Mouse (Mus musculus): ENCODE measurements around the gene Ren1. TPM values are rescaled to one million over a fixed set of nuclear protein-coding genes. Genes with fewer than 3 reads are reported as not detected.

Ren1 gene
- polyA plus RNA-seq, 1 experiment from 2014 or later: not detected

GRCm38 (mm10) chr1:133383157-133383783, 33.0 kb downstream of the Ren1 start:
- no peak for ATAC-seq (replicated peaks; ENCODE audit: insufficient number of reproducible peaks, low FRiP score, low TSS enrichment)
- Histone ChIP-seq H3K27me3 (ENCODE audit: control insufficient read depth, insufficient read depth, low read length) (no peaks in the 10 kb centered on the region), H3K4me3 (ENCODE audit: low read depth, low read length) (no peak overlapping the region), H3K36me3 (ENCODE audit: control insufficient read depth, insufficient read depth, low read length) (no peaks in the 10 kb centered on the region), H3K9ac (ENCODE audit: low read depth, low read length) (no peak overlapping the region), H3K4me2 (no peak overlapping the region), H3K4me1 (ENCODE audit: control insufficient read depth, insufficient read depth, low read length) (peaks cover 5% of the 10 kb centered on the region), H3K9me3 (replicated peaks; ENCODE audit: control insufficient read depth, low read length) (no peaks in the 10 kb centered on the region), H3K27ac (ENCODE audit: low read depth, low read length) (no peak overlapping the region)
- 89% methylated on average over 14 of the region's 14 CpGs for whole genome bisulfite sequencing (ENCODE audit: insufficient replicate concordance)

DNA sequence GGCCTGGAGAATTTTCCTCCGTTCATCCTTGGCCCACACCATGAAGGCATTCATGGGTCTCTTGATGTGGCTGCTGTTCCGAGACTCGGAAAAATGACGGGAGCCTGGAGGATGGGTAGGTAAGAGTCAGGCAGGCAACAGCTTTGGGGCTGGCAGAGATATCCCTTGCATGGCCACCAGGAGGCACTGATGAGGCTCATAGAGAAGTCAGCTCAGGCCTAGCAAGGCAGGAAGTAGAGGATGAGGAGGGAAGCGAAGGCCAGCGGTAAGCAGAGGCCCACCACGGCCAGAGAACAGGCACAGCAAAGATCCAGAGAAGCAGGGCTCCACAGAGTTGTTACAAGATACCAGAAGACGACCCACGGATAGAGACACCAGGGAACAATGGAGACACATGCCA, 35.2 kb downstream of the Ren1 start:
- peak overlapping the region; percentile 43 for H3K4me2 ChIP-seq
- peaks cover 5% of the 10 kb centered on the region for H3K4me1 ChIP-seq (ENCODE audit: control insufficient read depth, insufficient read depth, low read length)
- WGBS (ENCODE audit: insufficient replicate concordance): 24% methylated on average over 9 of the region's 9 CpGs
- ATAC-seq (replicated peaks; ENCODE audit: insufficient number of reproducible peaks, low FRiP score, low TSS enrichment): no peak
- no peaks in the 10 kb centered on the region for H3K9me3 ChIP-seq (replicated peaks; ENCODE audit: control insufficient read depth, low read length)
- H3K9ac ChIP-seq (ENCODE audit: low read depth, low read length): peak overlapping the region; percentile 52; the same call in 1 of the 2 replicates
- no peaks in the 10 kb centered on the region for H3K36me3 ChIP-seq (ENCODE audit: control insufficient read depth, insufficient read depth, low read length)
- no peak overlapping the region for H3K4me3 ChIP-seq (ENCODE audit: low read depth, low read length)
- H3K27me3 ChIP-seq (ENCODE audit: control insufficient read depth, insufficient read depth, low read length): no peaks in the 10 kb centered on the region
- H3K27ac ChIP-seq (ENCODE audit: low read depth, low read length): no peak overlapping the region

DNA sequence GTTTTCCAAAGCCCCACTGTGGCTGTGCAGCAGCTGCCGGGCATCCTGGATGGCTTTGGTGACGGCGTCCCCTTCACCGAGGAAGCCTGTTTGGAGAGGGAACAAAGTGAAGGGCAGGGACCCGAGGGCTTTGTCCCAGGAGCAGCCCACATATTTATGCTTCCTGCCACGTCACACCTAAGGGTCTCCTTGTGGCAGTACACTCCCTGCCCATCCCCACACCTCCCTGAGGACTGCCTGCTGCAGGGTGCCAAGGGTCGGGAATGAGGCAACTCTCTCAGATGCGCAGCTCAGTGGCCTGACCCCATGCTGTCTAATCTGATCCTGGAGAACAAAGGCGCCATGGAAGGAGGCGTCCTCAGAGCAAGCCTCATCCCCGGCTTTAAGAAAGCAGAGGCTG, 35.9 kb downstream of the Ren1 start:
- H3K9me3 ChIP-seq (replicated peaks; ENCODE audit: control insufficient read depth, low read length): no peaks in the 10 kb centered on the region
- no peak overlapping the region for H3K27ac ChIP-seq (ENCODE audit: low read depth, low read length)
- peak overlapping the region; percentile 52; the same call in 1 of the 2 replicates for H3K9ac ChIP-seq (ENCODE audit: low read depth, low read length)
- H3K4me3 ChIP-seq (ENCODE audit: low read depth, low read length): no peak overlapping the region
- peaks cover 5% of the 10 kb centered on the region for H3K4me1 ChIP-seq (ENCODE audit: control insufficient read depth, insufficient read depth, low read length)
- ATAC-seq (replicated peaks; ENCODE audit: insufficient number of reproducible peaks, low FRiP score, low TSS enrichment): no peak
- peaks cover under 1% of the 10 kb centered on the region; the same call in 1 of the 2 replicates for H3K36me3 ChIP-seq (ENCODE audit: control insufficient read depth, insufficient read depth, low read length)
- no peaks in the 10 kb centered on the region for H3K27me3 ChIP-seq (ENCODE audit: control insufficient read depth, insufficient read depth, low read length)
- no peak overlapping the region for H3K4me2 ChIP-seq
- 58% methylated on average over 11 of the region's 11 CpGs for WGBS (ENCODE audit: insufficient replicate concordance)

GRCm38 (mm10) chr1:133387539-133388268, 37.4 kb downstream of the Ren1 start:
- H3K4me1 ChIP-seq (ENCODE audit: control insufficient read depth, insufficient read depth, low read length): peaks cover 5% of the 10 kb centered on the region; the same call in 1 of the 2 replicates
- ATAC-seq (replicated peaks; ENCODE audit: insufficient number of reproducible peaks, low FRiP score, low TSS enrichment): no peak
- no peaks in the 10 kb centered on the region for H3K27me3 ChIP-seq (ENCODE audit: control insufficient read depth, insufficient read depth, low read length)
- H3K36me3 ChIP-seq (ENCODE audit: control insufficient read depth, insufficient read depth, low read length): peaks cover 3% of the 10 kb centered on the region; the same call in 1 of the 2 replicates
- H3K9me3 ChIP-seq (replicated peaks; ENCODE audit: control insufficient read depth, low read length): no peaks in the 10 kb centered on the region
- 38% methylated on average over 19 of the region's 19 CpGs for WGBS (ENCODE audit: insufficient replicate concordance)
- no peak overlapping the region for H3K4me3 ChIP-seq (ENCODE audit: low read depth, low read length)
- H3K4me2 ChIP-seq: peak overlapping the region; percentile 42
- H3K9ac ChIP-seq (ENCODE audit: low read depth, low read length): no peak overlapping the region
- H3K27ac ChIP-seq (ENCODE audit: low read depth, low read length): no peak overlapping the region; the same call in 1 of the 2 replicates

DNA sequence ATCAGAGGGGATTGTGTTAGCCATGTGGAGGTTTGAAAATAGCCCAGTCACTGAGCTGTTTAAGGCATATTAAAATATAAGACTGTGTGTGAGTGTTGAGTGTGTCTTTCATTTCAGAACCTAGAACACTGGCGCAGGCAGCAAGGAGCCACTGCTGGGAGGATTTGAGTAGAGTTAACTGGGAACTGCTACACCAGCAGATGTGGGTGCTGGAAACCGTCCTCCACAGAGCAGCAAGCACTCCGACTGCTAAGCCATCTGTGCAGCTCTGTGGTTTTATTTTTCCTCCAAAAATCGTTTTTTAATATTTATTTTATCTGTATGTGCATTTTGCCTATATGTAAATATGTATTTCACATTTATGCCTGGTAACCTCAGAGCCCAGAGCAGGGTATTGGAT, 44.4 kb downstream of the Ren1 start:
- WGBS (ENCODE audit: insufficient replicate concordance): 65% methylated on average over 4 of the region's 4 CpGs
- Histone ChIP-seq H3K4me3 (ENCODE audit: low read depth, low read length) (no peak overlapping the region), H3K9ac (ENCODE audit: low read depth, low read length) (no peak overlapping the region), H3K27ac (ENCODE audit: low read depth, low read length) (no peak overlapping the region), H3K4me2 (no peak overlapping the region), H3K9me3 (replicated peaks; ENCODE audit: control insufficient read depth, low read length) (no peaks in the 10 kb centered on the region), H3K27me3 (ENCODE audit: control insufficient read depth, insufficient read depth, low read length) (no peaks in the 10 kb centered on the region), H3K36me3 (ENCODE audit: control insufficient read depth, insufficient read depth, low read length) (peaks cover 3% of the 10 kb centered on the region; the same call in 1 of the 2 replicates), H3K4me1 (ENCODE audit: control insufficient read depth, insufficient read depth, low read length) (peaks cover 3% of the 10 kb centered on the region; the same call in 1 of the 2 replicates)
- no peak for ATAC-seq (replicated peaks; ENCODE audit: insufficient number of reproducible peaks, low FRiP score, low TSS enrichment)

DNA sequence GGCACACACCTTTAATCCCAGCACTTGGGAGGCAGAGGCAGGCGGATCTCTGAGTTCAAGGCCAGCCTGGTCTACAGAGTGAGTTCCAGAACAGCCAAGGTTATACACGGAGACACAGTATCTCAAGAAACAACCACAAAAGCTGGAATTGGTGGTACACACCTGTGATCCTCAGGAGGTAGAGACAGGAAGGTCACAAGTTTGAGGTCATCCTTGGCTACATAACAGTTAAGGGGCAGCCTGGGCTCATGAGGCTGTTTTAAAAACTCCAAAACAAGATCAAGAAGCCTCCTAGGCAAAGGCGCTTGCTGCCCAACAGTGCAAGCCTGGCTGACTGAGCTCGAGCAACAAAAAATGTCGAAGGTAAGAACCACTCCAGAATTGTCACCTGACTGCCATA, 46.4 kb downstream of the Ren1 start:
- Histone ChIP-seq H3K36me3 (ENCODE audit: control insufficient read depth, insufficient read depth, low read length) (no peaks in the 10 kb centered on the region), H3K9ac (ENCODE audit: low read depth, low read length) (no peak overlapping the region), H3K4me2 (no peak overlapping the region), H3K27ac (ENCODE audit: low read depth, low read length) (no peak overlapping the region), H3K27me3 (ENCODE audit: control insufficient read depth, insufficient read depth, low read length) (no peaks in the 10 kb centered on the region), H3K9me3 (replicated peaks; ENCODE audit: control insufficient read depth, low read length) (no peaks in the 10 kb centered on the region), H3K4me3 (ENCODE audit: low read depth, low read length) (no peak overlapping the region), H3K4me1 (ENCODE audit: control insufficient read depth, insufficient read depth, low read length) (peaks cover 3% of the 10 kb centered on the region; the same call in 1 of the 2 replicates)
- no peak for ATAC-seq (replicated peaks; ENCODE audit: insufficient number of reproducible peaks, low FRiP score, low TSS enrichment)
- 84% methylated on average over 5 of the region's 5 CpGs for WGBS (ENCODE audit: insufficient replicate concordance)

- Histone ChIP-seq H3K27me3 (ENCODE audit: control insufficient read depth, insufficient read depth, low read length) (no peaks in the 10 kb centered on the region), H3K4me2 (peak overlapping the region; percentile 27; the same call in 1 of the 2 replicates), H3K9me3 (replicated peaks; ENCODE audit: control insufficient read depth, low read length) (no peaks in the 10 kb centered on the region), H3K27ac (ENCODE audit: low read depth, low read length) (peak overlapping the region; percentile 77), H3K4me3 (ENCODE audit: low read depth, low read length) (no peak overlapping the region), H3K4me1 (ENCODE audit: control insufficient read depth, insufficient read depth, low read length) (peaks cover 3% of the 10 kb centered on the region; the same call in 1 of the 2 replicates), H3K9ac (ENCODE audit: low read depth, low read length) (no peak overlapping the region), H3K36me3 (ENCODE audit: control insufficient read depth, insufficient read depth, low read length) (no peaks in the 10 kb centered on the region)
- no peak for ATAC-seq (replicated peaks; ENCODE audit: insufficient number of reproducible peaks, low FRiP score, low TSS enrichment)
- WGBS (ENCODE audit: insufficient replicate concordance): 75% methylated on average over 5 of the region's 5 CpGs
Observed at GRCm38 (mm10) chr1:133397094-133397482, 46.8 kb downstream of the Ren1 start.

DNA sequence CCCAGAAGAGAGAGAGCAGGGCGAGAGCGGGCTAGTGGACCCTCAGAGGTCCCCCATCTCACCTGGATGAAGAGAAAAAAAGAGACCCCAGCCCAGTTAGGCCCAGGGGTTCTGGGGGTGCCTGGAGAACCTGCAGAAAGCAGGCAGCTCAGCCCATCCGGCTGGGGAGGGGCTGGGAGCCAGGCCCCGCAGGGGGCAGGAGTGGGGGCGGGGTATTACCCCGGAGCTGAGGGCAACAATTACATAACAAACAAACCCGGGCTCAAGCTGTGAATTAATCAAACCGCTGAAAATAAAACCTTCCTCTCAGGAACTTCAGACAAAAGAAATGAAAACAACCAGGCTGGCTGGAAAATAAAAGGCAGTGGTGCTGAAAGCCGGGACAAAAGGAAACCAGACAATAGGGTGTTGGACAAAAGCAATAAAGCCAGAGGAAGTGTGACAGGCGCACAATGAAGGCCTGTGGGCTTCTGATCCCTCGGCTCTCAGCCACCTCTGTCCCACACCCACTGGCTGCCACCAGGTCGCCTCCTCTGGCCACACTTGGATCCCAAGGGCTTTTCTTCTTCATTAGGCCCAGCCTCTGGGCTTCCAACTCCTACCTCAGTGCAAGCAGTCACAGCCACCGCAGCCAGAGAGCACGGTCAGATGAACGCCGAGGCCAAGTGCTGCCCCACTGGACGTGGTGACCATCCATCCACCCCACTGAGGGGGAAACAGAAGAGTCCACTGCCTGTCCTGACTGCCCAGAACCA, 47.4 kb downstream of the Ren1 start:
- 17% methylated on average over 17 of the region's 17 CpGs for WGBS (ENCODE audit: insufficient replicate concordance)
- Histone ChIP-seq H3K4me2 (peak overlapping the region; percentile 27; the same call in 1 of the 2 replicates), H3K4me1 (ENCODE audit: control insufficient read depth, insufficient read depth, low read length) (peaks cover 3% of the 10 kb centered on the region; the same call in 1 of the 2 replicates), H3K9ac (ENCODE audit: low read depth, low read length) (no peak overlapping the region), H3K9me3 (replicated peaks; ENCODE audit: control insufficient read depth, low read length) (no peaks in the 10 kb centered on the region), H3K27me3 (ENCODE audit: control insufficient read depth, insufficient read depth, low read length) (no peaks in the 10 kb centered on the region), H3K27ac (ENCODE audit: low read depth, low read length) (peak overlapping the region; percentile 77), H3K4me3 (ENCODE audit: low read depth, low read length) (no peak overlapping the region), H3K36me3 (ENCODE audit: control insufficient read depth, insufficient read depth, low read length) (no peaks in the 10 kb centered on the region)
- 0 out of 2 replicates have a peak, but pooled peaks have one; percentile 55 for ATAC-seq (replicated peaks; ENCODE audit: insufficient number of reproducible peaks, low FRiP score, low TSS enrichment)
